Mouse (Mus musculus): ENCODE measurements around the gene Adamtsl4. TPM values are rescaled to one million over a fixed set of nuclear protein-coding genes. Genes with fewer than 3 reads are reported as not detected.

Adamtsl4 gene
- polyA plus RNA-seq, 1 experiment from 2014 or later: 0.80 TPM

DNA sequence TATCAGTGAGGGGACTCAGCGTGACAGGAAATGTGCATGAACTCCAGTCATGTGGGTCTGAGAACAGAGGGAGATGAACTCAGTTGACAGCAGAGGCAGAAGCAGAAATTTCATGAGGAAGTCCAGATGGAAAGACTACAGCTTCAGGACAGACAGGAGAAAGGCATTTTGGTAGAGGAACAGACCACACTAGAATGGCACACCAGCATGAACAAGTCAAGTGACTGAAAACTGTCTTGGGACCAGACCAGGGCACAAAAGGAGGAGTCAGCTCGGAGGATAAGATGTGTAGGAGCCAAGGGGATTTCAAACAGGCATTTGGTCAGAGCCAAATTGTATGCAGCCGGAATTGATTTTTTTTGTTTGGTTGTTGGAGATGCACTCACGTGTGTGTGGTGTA is 52.1 kb downstream of the Adamtsl4 start:
- Histone ChIP-seq H3K36me3 (ENCODE audit: poor library complexity, severe bottlenecking) (peaks cover 97% of the 10 kb centered on the region), H3K27me3 (no peaks in the 10 kb centered on the region), H3K4me2 (no peak overlapping the region), H3K9me3 (replicated peaks) (no peaks in the 10 kb centered on the region), H3K4me1 (no peaks in the 10 kb centered on the region), H3K27ac (no peak overlapping the region), H3K4me3 (no peak overlapping the region), H3K9ac (no peak overlapping the region)
- WGBS: 80% methylated on average over 4 of the region's 4 CpGs
- ATAC-seq: no peak

DNA sequence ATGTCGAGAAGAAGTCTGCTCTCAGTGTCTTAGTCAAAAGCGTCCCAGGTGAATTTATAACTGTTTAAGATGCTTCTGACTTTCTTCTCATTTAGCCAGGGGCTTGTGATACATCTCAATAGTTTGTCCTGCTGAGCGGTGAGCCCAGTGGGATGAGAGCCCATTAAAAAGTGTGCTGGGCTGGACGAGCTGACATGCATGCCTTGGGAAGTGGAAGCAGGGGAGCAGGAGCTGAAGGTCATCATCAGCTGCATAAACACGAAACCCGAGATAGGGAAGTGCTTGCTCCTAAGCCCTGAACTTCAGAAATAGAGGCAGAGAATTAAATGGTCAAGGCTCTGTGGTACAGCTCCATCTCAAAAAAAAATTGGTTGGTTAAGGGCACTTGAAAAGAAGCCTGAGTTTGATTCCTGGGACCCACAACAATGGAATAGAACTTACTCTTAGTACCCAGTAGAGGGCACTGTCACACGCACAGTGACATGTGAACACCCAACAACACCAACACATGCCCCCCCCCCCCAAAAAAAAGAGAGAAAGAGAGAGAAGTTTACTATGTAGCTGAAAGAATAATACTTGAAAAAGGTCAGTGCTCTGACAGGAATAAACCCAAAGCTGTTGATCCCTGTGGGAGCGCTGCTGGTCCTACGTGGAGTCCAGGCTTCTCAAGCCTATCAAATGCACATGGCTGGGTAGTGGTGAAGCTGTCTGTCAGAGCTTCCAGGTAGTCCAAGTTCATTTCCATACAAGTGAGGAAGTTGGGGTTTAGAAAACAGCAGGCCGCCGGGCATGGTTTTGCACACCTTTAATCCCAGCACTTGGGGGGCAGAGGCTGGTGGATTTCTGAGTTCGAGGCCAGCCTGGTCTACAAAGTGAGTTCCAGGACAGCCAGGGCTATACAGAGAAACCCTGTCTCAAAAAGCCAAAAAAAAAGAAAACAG is 54.8 kb downstream of the Adamtsl4 start:
- no peak overlapping the region for H3K4me2 ChIP-seq
- no peak overlapping the region for H3K4me3 ChIP-seq
- WGBS: 75% methylated on average over 12 of the region's 12 CpGs
- H3K4me1 ChIP-seq: no peaks in the 10 kb centered on the region
- H3K9me3 ChIP-seq (replicated peaks): no peaks in the 10 kb centered on the region
- no peak overlapping the region for H3K27ac ChIP-seq
- H3K27me3 ChIP-seq: no peaks in the 10 kb centered on the region
- peaks cover 100% of the 10 kb centered on the region for H3K36me3 ChIP-seq (ENCODE audit: poor library complexity, severe bottlenecking)
- no peak for ATAC-seq
- H3K9ac ChIP-seq: no peak overlapping the region

DNA sequence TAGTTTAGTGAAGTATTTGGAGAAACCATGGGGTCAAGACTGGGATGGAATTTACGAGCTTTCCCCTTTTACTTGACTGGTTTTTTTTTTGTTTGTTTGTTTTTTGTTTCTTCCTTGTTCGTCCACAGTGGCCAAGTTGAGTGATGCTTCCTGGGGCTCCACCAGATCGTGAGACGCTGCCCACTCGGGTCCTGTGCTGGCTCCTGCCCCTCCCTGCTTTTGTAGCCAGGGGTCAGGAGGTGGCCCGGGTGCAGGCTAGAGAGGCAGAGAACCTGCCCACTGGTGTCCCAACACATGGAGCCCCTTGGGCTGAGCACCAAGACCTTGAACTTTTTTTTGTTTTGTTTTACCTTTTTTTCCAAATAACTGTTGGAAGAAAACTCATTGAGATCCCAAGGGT is 56.4 kb downstream of the Adamtsl4 start:
- ATAC-seq: no peak
- Histone ChIP-seq H3K9me3 (replicated peaks) (no peaks in the 10 kb centered on the region), H3K27ac (no peak overlapping the region), H3K9ac (no peak overlapping the region), H3K36me3 (ENCODE audit: poor library complexity, severe bottlenecking) (peaks cover 97% of the 10 kb centered on the region), H3K4me1 (peaks cover 14% of the 10 kb centered on the region), H3K4me3 (no peak overlapping the region), H3K4me2 (no peak overlapping the region), H3K27me3 (no peaks in the 10 kb centered on the region)
- WGBS: 84% methylated on average over 6 of the region's 6 CpGs

DNA sequence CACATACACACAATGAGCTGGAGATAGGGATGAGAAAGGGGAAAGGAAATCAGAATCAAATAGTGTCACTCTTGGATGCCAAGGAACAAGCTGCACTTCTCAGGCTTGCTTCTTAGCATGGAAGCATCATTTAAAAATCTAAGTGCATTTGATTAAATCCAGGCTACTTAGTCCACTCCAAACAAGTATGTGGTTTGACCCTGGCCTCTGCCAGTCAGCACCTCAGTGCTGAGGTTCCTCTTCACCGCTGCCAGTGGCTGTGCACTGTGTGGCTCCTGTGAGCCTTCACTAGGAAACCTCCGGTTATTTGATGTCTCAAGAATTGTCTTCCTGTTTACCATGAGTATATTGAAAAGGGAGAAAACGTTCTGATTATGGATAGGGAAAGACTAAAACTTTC is 56.9 kb downstream of the Adamtsl4 start:
- no peak for ATAC-seq
- H3K36me3 ChIP-seq (ENCODE audit: poor library complexity, severe bottlenecking): peaks cover 92% of the 10 kb centered on the region
- H3K9ac ChIP-seq: no peak overlapping the region
- no peaks in the 10 kb centered on the region for H3K27me3 ChIP-seq
- no peak overlapping the region for H3K4me2 ChIP-seq
- no peaks in the 10 kb centered on the region for H3K9me3 ChIP-seq (replicated peaks)
- no peak overlapping the region for H3K4me3 ChIP-seq
- WGBS: 90% methylated on average over 3 of the region's 3 CpGs
- no peak overlapping the region for H3K27ac ChIP-seq
- peaks cover 18% of the 10 kb centered on the region for H3K4me1 ChIP-seq

DNA sequence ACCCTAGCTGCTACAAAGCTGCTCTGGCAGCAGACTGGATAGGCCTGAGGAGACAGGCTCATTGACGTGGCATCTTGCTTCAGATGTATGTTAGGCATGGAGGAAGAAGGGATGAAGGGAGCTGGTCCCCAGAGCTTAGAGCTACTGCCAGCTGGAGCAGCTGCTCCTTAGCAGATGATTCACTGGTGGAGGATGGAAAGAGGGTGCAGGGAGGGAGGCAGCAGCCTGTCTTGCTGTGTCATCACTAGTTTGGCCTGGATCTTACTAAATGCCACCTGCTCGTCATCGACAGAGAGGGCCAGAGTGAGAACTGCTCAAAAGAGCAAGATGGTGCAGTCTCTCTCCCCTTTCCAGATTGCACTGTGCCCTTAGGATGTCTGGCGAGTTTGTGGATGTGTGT is 58.0 kb downstream of the Adamtsl4 start:
- Histone ChIP-seq H3K9me3 (replicated peaks) (no peaks in the 10 kb centered on the region), H3K4me1 (peaks cover 22% of the 10 kb centered on the region), H3K4me2 (no peak overlapping the region), H3K27ac (no peak overlapping the region), H3K9ac (no peak overlapping the region; the same call in 1 of the 2 replicates), H3K4me3 (no peak overlapping the region), H3K27me3 (no peaks in the 10 kb centered on the region), H3K36me3 (ENCODE audit: poor library complexity, severe bottlenecking) (peaks cover 81% of the 10 kb centered on the region)
- no peak for ATAC-seq
- WGBS: 78% methylated on average over 4 of the region's 4 CpGs

DNA sequence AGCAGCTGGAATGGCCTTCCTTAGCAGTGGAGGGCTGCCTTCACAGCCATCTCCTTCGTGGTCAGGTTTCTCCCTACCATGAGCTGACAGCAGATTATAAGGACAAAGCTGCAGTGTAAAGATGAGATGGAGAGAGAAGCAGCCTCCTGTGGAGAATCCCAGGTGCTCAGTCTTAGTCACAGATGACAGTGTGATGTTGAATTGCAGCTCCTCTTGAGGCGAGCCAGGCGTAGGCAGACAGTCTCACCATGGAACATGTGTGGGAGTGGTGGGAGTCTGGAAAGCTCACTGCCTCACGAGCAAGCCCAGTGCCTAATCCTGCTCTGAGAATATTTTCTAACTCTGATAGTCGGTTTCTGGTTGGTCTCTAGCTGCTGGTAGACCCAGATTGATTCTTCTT is 60.0 kb downstream of the Adamtsl4 start:
- H3K27me3 ChIP-seq: no peaks in the 10 kb centered on the region
- peaks cover 61% of the 10 kb centered on the region for H3K36me3 ChIP-seq (ENCODE audit: poor library complexity, severe bottlenecking)
- no peak overlapping the region for H3K4me3 ChIP-seq
- H3K9me3 ChIP-seq (replicated peaks): no peaks in the 10 kb centered on the region
- no peak overlapping the region for H3K9ac ChIP-seq
- H3K4me2 ChIP-seq: no peak overlapping the region
- WGBS: 87% methylated on average over 5 of the region's 5 CpGs
- peaks cover 24% of the 10 kb centered on the region for H3K4me1 ChIP-seq
- H3K27ac ChIP-seq: no peak overlapping the region
- no peak for ATAC-seq

Small RNA genes within 50 kb of the gene (microRNA-seq; reads per million reads assigned to microRNA genes)
- gene Mir7014: not detected

Other genes with a start within 250 kb of the Adamtsl4 start
- gene Ctsk, start 188.7 kb downstream of the Adamtsl4 start, polyA plus RNA-seq (2015; fragmentation: Nextera tagmentation; extraction: Ambion mirVana): 3.2 and 4.3 TPM in 2 replicates
- gene Ctss, start 161.1 kb downstream of the Adamtsl4 start, polyA plus RNA-seq (2015; fragmentation: Nextera tagmentation; extraction: Ambion mirVana): 6.5 and 7.6 TPM in 2 replicates
- gene Hormad1, start 128.2 kb downstream of the Adamtsl4 start, polyA plus RNA-seq (2015; fragmentation: Nextera tagmentation; extraction: Ambion mirVana): not detected in 2 replicates
- 35.6 and 36.6 TPM in 2 replicates for gene Golph3l, start 99.0 kb downstream of the Adamtsl4 start, polyA plus RNA-seq (2015; fragmentation: Nextera tagmentation; extraction: Ambion mirVana)
- gene Ensa, start 62.9 kb downstream of the Adamtsl4 start, polyA plus RNA-seq (2015; fragmentation: Nextera tagmentation; extraction: Ambion mirVana): 98.1 and 108 TPM in 2 replicates
- 40.3 and 44.0 TPM in 2 replicates for gene Mcl1, start 29.1 kb downstream of the Adamtsl4 start, polyA plus RNA-seq (2015; fragmentation: Nextera tagmentation; extraction: Ambion mirVana)
- 9.5 and 12.2 TPM in 2 replicates for gene Ecm1, start 51.7 kb upstream of the Adamtsl4 start, polyA plus RNA-seq (2015; fragmentation: Nextera tagmentation; extraction: Ambion mirVana)
- 42.8 and 50.9 TPM in 2 replicates for gene Tars2, start 72.3 kb upstream of the Adamtsl4 start, polyA plus RNA-seq (2015; fragmentation: Nextera tagmentation; extraction: Ambion mirVana)
- 22.7 and 23.5 TPM in 2 replicates for gene Rprd2, start 130.9 kb upstream of the Adamtsl4 start, polyA plus RNA-seq (2015; fragmentation: Nextera tagmentation; extraction: Ambion mirVana)
- gene Prpf3, start 168.0 kb upstream of the Adamtsl4 start, polyA plus RNA-seq (2015; fragmentation: Nextera tagmentation; extraction: Ambion mirVana): 50.9 and 53.0 TPM in 2 replicates
- 334 and 380 TPM in 2 replicates for gene Mrps21, start 183.6 kb upstream of the Adamtsl4 start, polyA plus RNA-seq (2015; fragmentation: Nextera tagmentation; extraction: Ambion mirVana)
- gene Ciart, start 194.3 kb upstream of the Adamtsl4 start, polyA plus RNA-seq (2015; fragmentation: Nextera tagmentation; extraction: Ambion mirVana): 5.2 and 5.4 TPM in 2 replicates
- gene BC028528, start 204.1 kb upstream of the Adamtsl4 start, polyA plus RNA-seq (2015; fragmentation: Nextera tagmentation; extraction: Ambion mirVana): 11.8 and 12.4 TPM in 2 replicates
- gene Aph1a, start 206.1 kb upstream of the Adamtsl4 start, polyA plus RNA-seq (2015; fragmentation: Nextera tagmentation; extraction: Ambion mirVana): 28.3 and 34.4 TPM in 2 replicates
- 23.1 and 27.4 TPM in 2 replicates for gene Car14, start 216.8 kb upstream of the Adamtsl4 start, polyA plus RNA-seq (2015; fragmentation: Nextera tagmentation; extraction: Ambion mirVana)
- gene Anp32e, start 241.3 kb upstream of the Adamtsl4 start, polyA plus RNA-seq (2015; fragmentation: Nextera tagmentation; extraction: Ambion mirVana): 322 and 341 TPM in 2 replicates